Mouse (Mus musculus) spleen, postnatal 4 days (tissue): ENCODE measurements around the gene Tbcel.

ENCODE experiments used
- DNase-seq, 2 experiments: peaks; one replicate each; pipeline ENCODE4 v3.0.0; 2022; ENCODE audit warnings: low spot score in 2 of 2

Tbcel gene

GRCm38 (mm10) chr9:42387038-42387437 is 120.6 kb downstream of the Tbcel start:
- no peak for DNase-seq

- DNase-seq = no peak
Measured at GRCm38 (mm10) chr9:42385656-42386055, 122.0 kb downstream of the Tbcel start.

GRCm38 (mm10) chr9:42382628-42383347 is 124.8 kb downstream of the Tbcel start:
- DNase-seq = no peak

- DNase-seq = no peak
Measured at GRCm38 (mm10) chr9:42382063-42382462, 125.5 kb downstream of the Tbcel start.

DNA sequence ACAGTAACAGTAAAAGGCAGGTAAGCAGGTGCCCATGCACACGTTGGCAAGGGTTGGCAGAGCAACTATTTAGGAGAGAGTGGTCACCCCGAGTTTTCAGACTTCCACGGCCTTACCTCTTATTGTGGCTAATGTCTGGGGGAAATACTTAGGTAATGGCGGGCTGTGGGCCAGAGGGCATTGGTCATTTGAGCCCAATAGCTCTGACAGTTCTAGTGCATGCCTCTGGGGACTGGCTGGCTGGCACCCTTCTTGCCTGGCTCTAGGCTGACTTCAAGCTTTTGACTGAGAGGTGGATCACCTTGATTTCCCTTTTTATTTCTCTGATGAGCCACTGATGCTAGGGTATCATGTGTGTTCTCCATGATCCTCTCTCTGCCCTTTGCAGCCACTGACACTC is 129.5 kb downstream of the Tbcel start:
- no peak for DNase-seq

- no peak for DNase-seq
Measured at GRCm38 (mm10) chr9:42377656-42378055, 130.0 kb downstream of the Tbcel start.

- no peak for DNase-seq
Measured at GRCm38 (mm10) chr9:42371670-42372368, 135.8 kb downstream of the Tbcel start.
